Mouse (Mus musculus): ENCODE data around the gene Speer4e. TPM values are rescaled to one million over a fixed set of nuclear protein-coding genes. Genes with fewer than 3 reads are reported as not detected.
"Not testable (repeated sequence)": the region's sequence is repeated elsewhere in the genome, so short reads cannot be mapped to it uniquely, and the experiment has no call there.

The Speer4e gene
- polyA plus RNA-seq (2015; fragmentation: Nextera tagmentation; extraction: Ambion mirVana): not detected in 2 replicates

- 45% methylated on average over 1 of the region's 1 CpGs for WGBS
- H3K27ac ChIP-seq (replicated peaks); H3K9me3 ChIP-seq; H3K4me1 ChIP-seq (replicated peaks); H3K9ac ChIP-seq; H3K4me2 ChIP-seq; H3K27me3 ChIP-seq; ATAC-seq (ENCODE audit: low FRiP score, low read depth); H3K4me3 ChIP-seq; H3K36me3 ChIP-seq: not testable (repeated sequence)
Observed at GRCm38 (mm10) chr5:14938329-14938728, at the start of gene Speer4e. TSS of gene Speer4e (minus strand) at chr5:14938429.

- H3K4me2 ChIP-seq; H3K36me3 ChIP-seq; H3K4me1 ChIP-seq (replicated peaks); H3K27me3 ChIP-seq; H3K4me3 ChIP-seq; H3K9ac ChIP-seq; H3K27ac ChIP-seq (replicated peaks): not testable (repeated sequence)
- 47% methylated on average over 6 of the region's 6 CpGs for WGBS
- ATAC-seq (ENCODE audit: low FRiP score, low read depth): peak; percentile 71; the same call in 1 of the 2 replicates
- H3K9me3 ChIP-seq: peaks cover 14% of the 10 kb centered on the region
Observed at GRCm38 (mm10) chr5:14986649-14987387, 48.6 kb upstream of the Speer4e start.

DNA sequence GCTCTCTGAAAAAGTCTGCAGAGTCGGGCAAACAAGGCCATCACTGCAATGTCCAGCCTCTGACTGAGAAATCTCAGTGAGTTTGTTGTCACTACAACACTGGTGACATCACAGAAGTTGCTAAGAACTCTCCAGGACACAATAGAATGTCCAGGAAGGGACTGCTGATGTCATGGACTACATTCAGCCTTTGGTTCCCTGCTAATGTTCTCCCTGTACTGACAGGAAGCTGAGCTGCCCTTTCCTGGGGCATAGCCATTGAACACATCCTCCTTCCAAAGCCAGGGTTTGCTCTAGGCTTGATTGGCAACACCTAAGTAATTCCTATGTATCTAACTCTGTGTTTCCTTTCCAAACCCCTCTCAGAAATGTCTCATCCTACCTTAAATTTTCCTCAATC is 40.6 kb upstream of the Speer4e start, which contains the start of gene Gm10354:
Gene Gm10354 (minus strand): TSS at position 101 of the 400 bp plus-strand sequence.
- H3K36me3 ChIP-seq; H3K9ac ChIP-seq; H3K27ac ChIP-seq (replicated peaks); H3K4me1 ChIP-seq (replicated peaks); H3K4me3 ChIP-seq; H3K27me3 ChIP-seq; H3K4me2 ChIP-seq; ATAC-seq (ENCODE audit: low FRiP score, low read depth): not testable (repeated sequence)
- H3K9me3 ChIP-seq: 0 out of 2 replicates have a peak, but pooled peaks cover 22% of the 10 kb centered on the region
- 36% methylated on average over 1 of the region's 1 CpGs for WGBS

DNA sequence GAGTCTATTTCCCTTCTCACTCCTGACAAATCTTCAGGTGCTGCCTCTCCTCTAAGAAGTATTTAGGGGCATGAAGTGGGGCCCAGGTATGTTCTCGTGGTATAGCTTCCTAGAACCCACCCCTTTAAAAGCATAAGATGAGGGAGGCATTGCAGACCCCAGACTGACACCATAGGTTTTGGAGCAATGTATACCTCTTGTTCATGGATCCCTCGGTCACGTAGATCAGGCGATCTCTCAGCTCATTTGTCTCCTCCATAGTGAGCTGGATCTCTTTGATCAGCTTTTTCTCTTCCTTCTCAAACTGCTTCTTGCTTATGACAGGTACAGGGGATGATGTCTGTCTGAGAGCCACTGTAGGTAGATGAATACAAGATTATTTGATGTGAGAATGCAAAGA is 39.1 kb upstream of the Speer4e start:
- H3K27ac ChIP-seq (replicated peaks); H3K4me2 ChIP-seq; H3K4me3 ChIP-seq; H3K27me3 ChIP-seq; H3K4me1 ChIP-seq (replicated peaks); ATAC-seq (ENCODE audit: low FRiP score, low read depth); H3K9ac ChIP-seq; H3K36me3 ChIP-seq: not testable (repeated sequence)
- peaks cover 30% of the 10 kb centered on the region for H3K9me3 ChIP-seq
- WGBS: 75% methylated on average over 4 of the region's 4 CpGs

GRCm38 (mm10) chr5:14975294-14975693 is 37.1 kb upstream of the Speer4e start:
- not testable (repeated sequence) for H3K9ac ChIP-seq; H3K4me2 ChIP-seq; H3K4me3 ChIP-seq; H3K27ac ChIP-seq (replicated peaks); H3K4me1 ChIP-seq (replicated peaks); H3K36me3 ChIP-seq; H3K27me3 ChIP-seq; ATAC-seq (ENCODE audit: low FRiP score, low read depth)
- 73% methylated on average over 4 of the region's 4 CpGs for WGBS
- H3K9me3 ChIP-seq: peaks cover 32% of the 10 kb centered on the region

DNA sequence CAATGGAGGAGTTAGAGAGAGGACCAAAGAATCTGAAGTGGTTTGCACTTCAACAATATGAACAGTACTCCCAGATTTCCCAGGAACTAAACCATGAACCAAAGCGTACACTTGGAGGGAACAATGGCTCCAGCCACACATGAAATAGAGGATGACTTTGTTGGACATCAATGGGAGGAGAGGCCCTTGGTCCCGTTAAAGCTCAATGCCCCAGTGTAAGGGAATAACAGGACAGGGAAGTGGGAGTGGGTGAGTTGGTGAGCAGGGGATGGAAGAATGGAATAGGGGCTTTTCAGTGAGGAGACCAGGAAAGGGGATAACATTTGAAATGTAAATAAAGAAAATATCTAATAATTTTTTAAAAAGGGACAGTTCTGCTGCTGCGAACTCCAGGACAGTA is 34.6 kb upstream of the Speer4e start:
- not testable (repeated sequence) for H3K4me1 ChIP-seq (replicated peaks); H3K4me2 ChIP-seq; H3K9ac ChIP-seq; H3K27ac ChIP-seq (replicated peaks); H3K27me3 ChIP-seq; H3K36me3 ChIP-seq; H3K4me3 ChIP-seq; ATAC-seq (ENCODE audit: low FRiP score, low read depth)
- peaks cover 21% of the 10 kb centered on the region for H3K9me3 ChIP-seq
- 79% methylated on average over 3 of the region's 3 CpGs for WGBS

- H3K4me1 ChIP-seq (replicated peaks); ATAC-seq (ENCODE audit: low FRiP score, low read depth); H3K27ac ChIP-seq (replicated peaks); H3K36me3 ChIP-seq; H3K9ac ChIP-seq; H3K27me3 ChIP-seq; H3K4me3 ChIP-seq; H3K4me2 ChIP-seq: not testable (repeated sequence)
- 83% methylated on average over 13 of the region's 13 CpGs for WGBS
- peaks cover 25% of the 10 kb centered on the region for H3K9me3 ChIP-seq
Observed at GRCm38 (mm10) chr5:14963821-14964220, 25.6 kb upstream of the Speer4e start.

- not testable (repeated sequence) for H3K9ac ChIP-seq; H3K4me1 ChIP-seq (replicated peaks); H3K4me3 ChIP-seq; H3K27me3 ChIP-seq; ATAC-seq (ENCODE audit: low FRiP score, low read depth); H3K4me2 ChIP-seq; H3K27ac ChIP-seq (replicated peaks); H3K36me3 ChIP-seq
- WGBS: 79% methylated on average over 4 of the region's 4 CpGs
- peaks cover 25% of the 10 kb centered on the region for H3K9me3 ChIP-seq
Observed at GRCm38 (mm10) chr5:14961502-14961901, 23.3 kb upstream of the Speer4e start.

- H3K4me3 ChIP-seq; H3K4me2 ChIP-seq; H3K9ac ChIP-seq; H3K4me1 ChIP-seq (replicated peaks); ATAC-seq (ENCODE audit: low FRiP score, low read depth); H3K27me3 ChIP-seq; H3K36me3 ChIP-seq; H3K27ac ChIP-seq (replicated peaks): not testable (repeated sequence)
- WGBS: 90% methylated on average over 1 of the region's 1 CpGs
- peaks cover 33% of the 10 kb centered on the region for H3K9me3 ChIP-seq
Observed at GRCm38 (mm10) chr5:14955928-14956706, 17.9 kb upstream of the Speer4e start.

DNA sequence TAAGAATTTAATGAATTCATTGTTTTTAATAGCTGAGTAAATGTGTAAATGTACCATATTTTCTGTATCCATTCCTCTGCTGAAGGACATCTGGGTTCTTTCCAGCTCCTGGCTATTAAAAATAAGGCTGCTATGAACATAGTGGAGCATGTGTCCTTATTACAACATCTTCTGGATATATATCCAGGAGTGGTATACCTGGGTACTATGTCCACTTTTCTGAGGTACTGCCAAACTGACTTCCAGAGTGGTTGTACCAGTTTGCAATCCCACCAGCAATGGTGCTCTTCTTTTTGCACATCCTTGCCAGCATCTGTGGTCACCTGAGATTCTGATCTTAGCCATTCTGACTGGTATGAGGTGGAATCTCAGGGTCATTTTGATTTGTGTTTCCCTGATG is 15.4 kb upstream of the Speer4e start:
- H3K4me3 ChIP-seq; H3K27ac ChIP-seq (replicated peaks); ATAC-seq (ENCODE audit: low FRiP score, low read depth); H3K9ac ChIP-seq; H3K36me3 ChIP-seq; H3K4me2 ChIP-seq; H3K4me1 ChIP-seq (replicated peaks); H3K27me3 ChIP-seq: not testable (repeated sequence)
- H3K9me3 ChIP-seq: peaks cover 29% of the 10 kb centered on the region

DNA sequence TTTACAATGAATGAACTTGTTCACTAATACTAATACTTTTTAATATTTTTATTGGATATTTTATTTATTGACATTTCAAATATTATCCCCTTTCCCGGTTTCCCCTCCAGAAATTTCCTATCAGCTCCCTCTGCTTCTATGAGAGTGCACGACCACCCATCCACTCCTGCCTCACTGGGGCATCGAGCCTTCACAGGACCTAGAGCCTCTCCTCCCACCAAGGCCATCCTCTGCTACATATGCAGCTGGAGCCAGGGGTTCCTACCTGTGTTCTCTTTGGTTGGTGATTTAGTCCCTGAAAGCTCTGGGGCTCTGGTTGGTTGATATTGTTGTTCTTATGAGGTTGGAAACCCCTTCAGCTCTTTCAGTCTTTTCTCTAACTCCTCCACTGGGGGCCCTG is 14.5 kb upstream of the Speer4e start:
- not testable (repeated sequence) for H3K4me3 ChIP-seq; H3K9ac ChIP-seq; H3K27me3 ChIP-seq; H3K27ac ChIP-seq (replicated peaks); ATAC-seq (ENCODE audit: low FRiP score, low read depth); H3K4me1 ChIP-seq (replicated peaks); H3K36me3 ChIP-seq; H3K4me2 ChIP-seq
- WGBS: 72% methylated on average over 3 of the region's 3 CpGs
- H3K9me3 ChIP-seq: peaks cover 35% of the 10 kb centered on the region

DNA sequence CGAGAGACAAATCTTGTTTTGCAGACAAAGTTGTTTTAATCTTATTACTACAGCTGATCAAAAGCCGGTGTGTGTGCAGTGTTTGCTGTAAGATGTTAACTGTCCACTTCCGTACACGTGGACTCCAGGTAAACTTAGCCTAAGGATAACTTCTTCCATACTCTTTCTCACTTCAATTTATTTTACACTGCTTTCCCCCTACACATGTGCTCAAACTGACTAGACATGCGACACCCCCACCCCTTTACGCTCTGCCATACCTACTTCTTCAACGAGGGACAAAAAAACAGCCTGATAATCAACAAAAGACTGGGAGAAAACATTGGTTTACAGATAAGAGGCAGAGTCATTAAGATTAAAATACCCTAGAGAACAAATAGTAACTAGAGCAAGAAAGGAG is 13.6 kb upstream of the Speer4e start:
- 69% methylated on average over 7 of the region's 7 CpGs for WGBS
- ATAC-seq (ENCODE audit: low FRiP score, low read depth): not testable (repeated sequence)

More for the DNA sequence above, 13.6 kb upstream of the Speer4e start:
- H3K36me3 ChIP-seq; H3K4me2 ChIP-seq; H3K27me3 ChIP-seq; H3K4me3 ChIP-seq; H3K4me1 ChIP-seq (replicated peaks); H3K27ac ChIP-seq (replicated peaks); H3K9ac ChIP-seq: not testable (repeated sequence)
- peaks cover 37% of the 10 kb centered on the region for H3K9me3 ChIP-seq
